Mouse (Mus musculus) heart, embryonic 13.5 days (tissue): ENCODE results near the gene P2ry13. TPM values are rescaled to one million over a fixed set of nuclear protein-coding genes. Genes with fewer than 3 reads are reported as not detected.

Experiments
- ATAC-seq: fragments of 200-750 bp; cut with Nextera tagmentation; 2 replicates; pipeline ENCODE4 v1.8.0; 2017; ENCODE audit warnings: moderate TSS enrichment; ENCODE audit not compliant: insufficient number of reproducible peaks, low FRiP score, low TSS enrichment; ENCODE audit errors: extremely low read depth
- H3K27ac ChIP-seq: fragments of 300-500 bp; sonication (generic); replicated peaks from 2 replicates; pipeline ENCODE4 v1.5.1; 2015; ENCODE audit warnings: moderate library complexity, mild to moderate bottlenecking, inconsistent platforms
- H3K27me3 ChIP-seq: fragments of 300-500 bp; sonication (generic); replicated peaks from 2 replicates; pipeline ENCODE4 v1.6.1; 2015; ENCODE audit warnings: mild to moderate bottlenecking, inconsistent platforms
- H3K36me3 ChIP-seq: fragments of 300-500 bp; sonication (generic); 2 replicates; pipeline ENCODE4 v1.6.1; 2015; ENCODE audit warnings: mild to moderate bottlenecking, inconsistent platforms
- H3K4me1 ChIP-seq: fragments of 300-500 bp; sonication (generic); 2 replicates; pipeline ENCODE4 v1.6.1; 2015; ENCODE audit warnings: inconsistent platforms
- H3K4me2 ChIP-seq: fragments of 300-500 bp; sonication (generic); 2 replicates; pipeline ENCODE4 v1.6.1; 2015; ENCODE audit warnings: inconsistent platforms, mild to moderate bottlenecking, moderate library complexity
- H3K4me3 ChIP-seq: fragments of 300-500 bp; sonication (generic); 2 replicates; pipeline ENCODE4 v1.5.1; 2015; ENCODE audit warnings: moderate library complexity, mild to moderate bottlenecking, inconsistent platforms
- H3K9ac ChIP-seq: fragments of 300-500 bp; sonication (generic); 2 replicates; pipeline ENCODE4 v1.6.1; 2015; ENCODE audit warnings: inconsistent platforms, mild to moderate bottlenecking, moderate library complexity
- H3K9me3 ChIP-seq: fragments of 300-500 bp; sonication (generic); 2 replicates; pipeline ENCODE4 v1.6.1; 2016; ENCODE audit warnings: inconsistent platforms
- WGBS: fragments of 180-500 bp; shearing (Covaris S2); methylation state at CpG from one replicate; pipeline ENCODE4 v1.1.7; 2015; ENCODE audit warnings: mixed read lengths; 5-methylcytosine and 5-hydroxymethylcytosine counted together
- polyA plus RNA-seq: library from polyadenylated mRNA; unstranded; fragments of >200 nt; fragmentation: Nextera tagmentation; extraction: Ambion mirVana; gene quantifications from 2 replicates; pipeline ENCODE4 v1.2.1, GENCODE M21; 2015

The P2ry13 gene
- polyA plus RNA-seq, 1 experiment from 2014 or later, result 1.1 TPM

- H3K4me1 ChIP-seq, result no peaks in the 10 kb centered on the region
- no peak for ATAC-seq
- no peaks in the 10 kb centered on the region for H3K27me3 ChIP-seq
- H3K4me2 ChIP-seq, result no peak overlapping the region
- no peak overlapping the region for H3K9ac ChIP-seq
- H3K36me3 ChIP-seq, result no peaks in the 10 kb centered on the region
- WGBS, result 77% methylated on average over 2 of the region's 2 CpGs
- H3K27ac ChIP-seq, result no peak overlapping the region
- H3K9me3 ChIP-seq, result no peaks in the 10 kb centered on the region
- H3K4me3 ChIP-seq, result no peak overlapping the region
These were observed 8.6 kb upstream of the P2ry13 start for GRCm38 (mm10) chr3:59219326-59219725.

- no peak for ATAC-seq
- Histone ChIP-seq H3K9ac (no peak overlapping the region), H3K27ac (no peak overlapping the region), H3K4me3 (no peak overlapping the region), H3K4me2 (no peak overlapping the region), H3K27me3 (no peaks in the 10 kb centered on the region), H3K36me3 (no peaks in the 10 kb centered on the region), H3K9me3 (no peaks in the 10 kb centered on the region), H3K4me1 (no peaks in the 10 kb centered on the region)
- 82% methylated on average over 10 of the region's 10 CpGs for WGBS
These were observed 6.5 kb upstream of the P2ry13 start for GRCm38 (mm10) chr3:59217211-59217610.

GRCm38 (mm10) chr3:59212404-59212803, 1.7 kb upstream of the P2ry13 start:
- Histone ChIP-seq H3K9ac (no peak overlapping the region), H3K27me3 (no peaks in the 10 kb centered on the region)
- no peak for ATAC-seq

GRCm38 (mm10) chr3:59211784-59212183, 1.1 kb upstream of the P2ry13 start:
- no peaks in the 10 kb centered on the region for H3K9me3 ChIP-seq
- H3K4me3 ChIP-seq, result no peak overlapping the region
- H3K27ac ChIP-seq, result no peak overlapping the region
- ATAC-seq, result no peak
- WGBS, result 81% methylated on average over 8 of the region's 8 CpGs
- H3K27me3 ChIP-seq, result no peaks in the 10 kb centered on the region
- H3K4me1 ChIP-seq, result peaks cover 4% of the 10 kb centered on the region
- no peak overlapping the region for H3K9ac ChIP-seq
- no peak overlapping the region for H3K4me2 ChIP-seq
- no peaks in the 10 kb centered on the region for H3K36me3 ChIP-seq

More at GRCm38 (mm10) chr3:59212404-59212803, 1.7 kb upstream of the P2ry13 start:
- Histone ChIP-seq H3K4me1 (peaks cover 4% of the 10 kb centered on the region), H3K4me3 (no peak overlapping the region), H3K9me3 (no peaks in the 10 kb centered on the region), H3K36me3 (no peaks in the 10 kb centered on the region), H3K27ac (no peak overlapping the region), H3K4me2 (no peak overlapping the region)

- Histone ChIP-seq H3K9me3 (no peaks in the 10 kb centered on the region), H3K27ac (no peak overlapping the region), H3K27me3 (no peaks in the 10 kb centered on the region), H3K4me2 (no peak overlapping the region), H3K4me3 (no peak overlapping the region), H3K4me1 (peaks cover 15% of the 10 kb centered on the region), H3K9ac (no peak overlapping the region), H3K36me3 (no peaks in the 10 kb centered on the region)
- WGBS, result 60% methylated on average over 8 of the region's 8 CpGs
- ATAC-seq, result no peak
These were observed 593 bp downstream of the P2ry13 start for GRCm38 (mm10) chr3:59210089-59210488.

- no peaks in the 10 kb centered on the region for H3K27me3 ChIP-seq
- H3K36me3 ChIP-seq, result no peaks in the 10 kb centered on the region
- no peaks in the 10 kb centered on the region for H3K9me3 ChIP-seq
- H3K9ac ChIP-seq, result 0 out of 2 replicates have a peak overlapping the region, but pooled peaks have one; percentile 21
- H3K4me2 ChIP-seq, result no peak overlapping the region
- H3K4me3 ChIP-seq, result no peak overlapping the region
- 62% methylated on average over 4 of the region's 4 CpGs for WGBS
- no peak for ATAC-seq
- H3K4me1 ChIP-seq, result peaks cover 26% of the 10 kb centered on the region
- H3K27ac ChIP-seq, result no peak overlapping the region
These were observed 1.8 kb downstream of the P2ry13 start for GRCm38 (mm10) chr3:59208650-59209548.

- H3K27ac ChIP-seq, result peak overlapping the region; percentile 76
- no peak for ATAC-seq
These were observed 4.7 kb downstream of the P2ry13 start for GRCm38 (mm10) chr3:59205941-59206340.

GRCm38 (mm10) chr3:59204719-59205503, 5.8 kb downstream of the P2ry13 start:
- H3K4me3 ChIP-seq, result 0 out of 2 replicates have a peak overlapping the region, but pooled peaks have one; percentile 9
- no peaks in the 10 kb centered on the region for H3K27me3 ChIP-seq
- H3K4me2 ChIP-seq, result peak overlapping the region; percentile 55
- H3K9me3 ChIP-seq, result no peaks in the 10 kb centered on the region
- peaks cover 35% of the 10 kb centered on the region for H3K4me1 ChIP-seq
- no peaks in the 10 kb centered on the region for H3K36me3 ChIP-seq
- no peak overlapping the region for H3K9ac ChIP-seq
- H3K27ac ChIP-seq, result peak overlapping the region; percentile 76
- WGBS, result 18% methylated on average over 11 of the region's 11 CpGs
- ATAC-seq, result peak; percentile 41

More at GRCm38 (mm10) chr3:59205941-59206340, 4.7 kb downstream of the P2ry13 start:
- Histone ChIP-seq H3K9ac (no peak overlapping the region), H3K36me3 (no peaks in the 10 kb centered on the region), H3K27me3 (no peaks in the 10 kb centered on the region), H3K4me2 (no peak overlapping the region), H3K4me3 (no peak overlapping the region), H3K9me3 (no peaks in the 10 kb centered on the region), H3K4me1 (peaks cover 35% of the 10 kb centered on the region)
- 76% methylated on average over 4 of the region's 4 CpGs for WGBS

GRCm38 (mm10) chr3:59203802-59204520, 6.7 kb downstream of the P2ry13 start:
- Histone ChIP-seq H3K27ac (peak overlapping the region; percentile 76), H3K36me3 (no peaks in the 10 kb centered on the region), H3K4me2 (no peak overlapping the region), H3K4me1 (peaks cover 35% of the 10 kb centered on the region), H3K27me3 (no peaks in the 10 kb centered on the region), H3K9ac (no peak overlapping the region), H3K4me3 (no peak overlapping the region), H3K9me3 (no peaks in the 10 kb centered on the region)
- WGBS, result 35% methylated on average over 8 of the region's 8 CpGs
- no peak for ATAC-seq

GRCm38 (mm10) chr3:59197329-59197948, 13.2 kb downstream of the P2ry13 start:
- Histone ChIP-seq H3K27ac (no peak overlapping the region), H3K36me3 (no peaks in the 10 kb centered on the region), H3K9ac (no peak overlapping the region), H3K4me3 (no peak overlapping the region), H3K4me1 (no peaks in the 10 kb centered on the region), H3K4me2 (no peak overlapping the region), H3K27me3 (no peaks in the 10 kb centered on the region), H3K9me3 (no peaks in the 10 kb centered on the region)
- ATAC-seq, result no peak
- 74% methylated on average over 4 of the region's 4 CpGs for WGBS

GRCm38 (mm10) chr3:59194938-59195337, 15.7 kb downstream of the P2ry13 start, which contains the start of gene Gpr87:
Gene Gpr87, minus strand, starts transcription at chr3:59195104.
- H3K4me1 ChIP-seq, result no peaks in the 10 kb centered on the region
- H3K9ac ChIP-seq, result no peak within 1 kb of the TSS
- no peak within 1 kb of the TSS for H3K4me2 ChIP-seq
- WGBS, result 72% methylated on average over 7 of the region's 7 CpGs
- no peaks in the 10 kb centered on the region for H3K36me3 ChIP-seq
- no peaks in the 10 kb centered on the region for H3K27me3 ChIP-seq
- no peak for ATAC-seq
- no peak within 1 kb of the TSS for H3K27ac ChIP-seq
- no peak within 1 kb of the TSS for H3K4me3 ChIP-seq
- no peaks in the 10 kb centered on the region for H3K9me3 ChIP-seq
